ENCODE assay signal across 26 mouse cellular contexts in genomic region chr8:18065456-18065855, GRCm38 (mm10).
DNase-seq lines count a peak whose midpoint lies in the region; ATAC-seq and TF ChIP-seq lines count a peak whose summit lies in the region.
"Had no signal": no experiment of that assay in that cellular context is flagged by ENCODE, and none has a peak within 500 bp of the region (broad histone marks: within the 10 kb centered on the region; RNA-seq: fewer than 3 reads in every experiment).

No protein-coding gene starts in this region.

- peak; percentile 63 for DNase-seq in lung, embryonic 14.5 days
- DNase-seq in lung, adult 2 months = no peak
- no peak for DNase-seq in lung, adult 18-20 months
- peak; percentile 45 for DNase-seq in Muller cell, postnatal 12 days (ENCODE audit: inconsistent ontology term)
- DNase-seq: adrenal gland, adult 2 months; adrenal gland, postnatal 10 days; adrenal gland, postnatal 25 days; B cell, adult 2 months; cerebellum, adult 11 months; cerebellum, adult 18-20 months; cerebellum, adult 8-10 months; cerebellum, adult 9-11 months; cerebellum, postnatal 14 days; cerebellum, postnatal 36 days; embryo, embryonic 11 days had no signal

- no peaks in the 10 kb centered on the region for H3K4me1 ChIP-seq in lung, embryonic 14.5 days (ENCODE audit: insufficient read depth)
- no peaks in the 10 kb centered on the region for H3K4me1 ChIP-seq in lung, adult 2 months (ENCODE audit: control insufficient read depth, insufficient read depth, low read length)
- no peaks in the 10 kb centered on the region for H3K4me1 ChIP-seq in lung, embryonic 16.5 days (replicated peaks; ENCODE audit: control insufficient read depth, insufficient read depth, low read length)
- H3K4me1 ChIP-seq: embryonic facial prominence, embryonic 13.5 days; embryonic facial prominence, embryonic 15.5 days; forebrain, embryonic 10.5 days; forebrain, embryonic 12.5 days had no signal

- TF ChIP-seq CTCF in lung, embryonic 14.5 days (IDR thresholded peaks at IDR 0.05; ENCODE audit: low read depth) = no peak
- TF ChIP-seq CTCF in lung, adult 2 months (IDR thresholded peaks at IDR 0.05; ENCODE audit: insufficient read depth, low read length) = no peak

- no peak overlapping the region for H3K9ac ChIP-seq in lung, embryonic 14.5 days
- no peak overlapping the region for H3K9ac ChIP-seq in lung, embryonic 16.5 days (ENCODE audit: low read length)
- H3K9ac ChIP-seq: embryonic facial prominence, embryonic 13.5 days; embryonic facial prominence, embryonic 15.5 days; forebrain, embryonic 12.5 days had no signal

- no peak overlapping the region for H3K4me2 ChIP-seq in lung, embryonic 14.5 days
- H3K4me2 ChIP-seq in lung, embryonic 16.5 days (ENCODE audit: low read depth, low read length) = no peak overlapping the region
- H3K4me2 ChIP-seq: embryonic facial prominence, embryonic 13.5 days; embryonic facial prominence, embryonic 15.5 days; forebrain, embryonic 12.5 days had no signal

- no peak overlapping the region for H3K4me3 ChIP-seq in lung, embryonic 14.5 days (ENCODE audit: low read depth, low read length)
- no peak overlapping the region for H3K4me3 ChIP-seq in lung, adult 2 months (replicated peaks; ENCODE audit: extremely low read depth, low read depth, low read length)
- H3K4me3 ChIP-seq in lung, embryonic 16.5 days (ENCODE audit: low read length) = no peak overlapping the region
- H3K4me3 ChIP-seq: embryonic facial prominence, embryonic 13.5 days; embryonic facial prominence, embryonic 15.5 days; erythroblast, embryonic 14.5 days; forebrain, embryonic 10.5 days; forebrain, embryonic 12.5 days had no signal

- ATAC-seq in lung, embryonic 14.5 days (ENCODE audit: insufficient read depth) = peak; percentile 60; the same call in 1 of the 2 replicates
- peak; percentile 73; the same call in 1 of the 2 replicates for ATAC-seq in lung, embryonic 16.5 days (ENCODE audit: low read depth)
- ATAC-seq: CD4-positive, CD25-positive, alpha-beta regulatory T cell, adult 4 months; forebrain, embryonic 14.5 days; forebrain, embryonic 16.5 days had no signal

- no peak overlapping the region for H3K27ac ChIP-seq in lung, embryonic 14.5 days (ENCODE audit: low read depth)
- H3K27ac ChIP-seq in lung, embryonic 16.5 days (ENCODE audit: low read length) = no peak overlapping the region
- H3K27ac ChIP-seq: embryonic facial prominence, embryonic 13.5 days; embryonic facial prominence, embryonic 15.5 days; forebrain, embryonic 10.5 days; forebrain, embryonic 12.5 days had no signal

- no peaks in the 10 kb centered on the region for H3K36me3 ChIP-seq in lung, embryonic 14.5 days (ENCODE audit: insufficient read depth)
- no peaks in the 10 kb centered on the region for H3K36me3 ChIP-seq in lung, embryonic 16.5 days (ENCODE audit: control insufficient read depth, insufficient read depth, low read length)
- H3K36me3 ChIP-seq: embryonic facial prominence, embryonic 13.5 days; embryonic facial prominence, embryonic 15.5 days; forebrain, embryonic 10.5 days; forebrain, embryonic 12.5 days; G1E had no signal

- no peak for TF ChIP-seq POLR2A in lung, adult 2 months (IDR thresholded peaks at IDR 0.05; ENCODE audit: borderline replicate concordance, extremely low read depth, low read depth, low read length)

- H3K9me3 ChIP-seq in lung, embryonic 14.5 days (ENCODE audit: low read depth, low read length) = no peaks in the 10 kb centered on the region
- no peaks in the 10 kb centered on the region for H3K9me3 ChIP-seq in lung, embryonic 16.5 days (ENCODE audit: control insufficient read depth, low read length)
- H3K9me3 ChIP-seq: embryonic facial prominence, embryonic 13.5 days; embryonic facial prominence, embryonic 15.5 days; forebrain, embryonic 10.5 days; forebrain, embryonic 12.5 days; G1E had no signal

- H3K27me3 ChIP-seq in lung, embryonic 14.5 days (ENCODE audit: insufficient read depth, low read length) = no peaks in the 10 kb centered on the region
- H3K27me3 ChIP-seq in lung, embryonic 16.5 days (ENCODE audit: control insufficient read depth, insufficient read depth, low read depth, low read length) = no peaks in the 10 kb centered on the region
- H3K27me3 ChIP-seq: CH12.LX; embryonic facial prominence, embryonic 13.5 days; embryonic facial prominence, embryonic 15.5 days; forebrain, embryonic 12.5 days had no signal

- WGBS in lung, embryonic 14.5 days = 48% methylated on average over 3 of the region's 3 CpGs
- 63% methylated on average over 3 of the region's 3 CpGs for WGBS in lung, adult 2 months
- 52% methylated on average over 3 of the region's 3 CpGs for WGBS in lung, embryonic 16.5 days

Comparison
In these comparisons a context has a peak if more than half of its experiments do, and no peak if none do; other contexts are left out.
1. DNase-seq: peak in lung, embryonic 14.5 days (single experiment) and Muller cell, postnatal 12 days (single experiment); none in lung, adult 2 months (single experiment) and lung, adult 18-20 months (0 of 2).